Mouse (Mus musculus): ENCODE data around the gene G6pc2. TPM values are rescaled to one million over a fixed set of nuclear protein-coding genes. Genes with fewer than 3 reads are reported as not detected.

The G6pc2 gene
- polyA plus RNA-seq, 1 experiment from 2014 or later: 0.34 TPM

DNA sequence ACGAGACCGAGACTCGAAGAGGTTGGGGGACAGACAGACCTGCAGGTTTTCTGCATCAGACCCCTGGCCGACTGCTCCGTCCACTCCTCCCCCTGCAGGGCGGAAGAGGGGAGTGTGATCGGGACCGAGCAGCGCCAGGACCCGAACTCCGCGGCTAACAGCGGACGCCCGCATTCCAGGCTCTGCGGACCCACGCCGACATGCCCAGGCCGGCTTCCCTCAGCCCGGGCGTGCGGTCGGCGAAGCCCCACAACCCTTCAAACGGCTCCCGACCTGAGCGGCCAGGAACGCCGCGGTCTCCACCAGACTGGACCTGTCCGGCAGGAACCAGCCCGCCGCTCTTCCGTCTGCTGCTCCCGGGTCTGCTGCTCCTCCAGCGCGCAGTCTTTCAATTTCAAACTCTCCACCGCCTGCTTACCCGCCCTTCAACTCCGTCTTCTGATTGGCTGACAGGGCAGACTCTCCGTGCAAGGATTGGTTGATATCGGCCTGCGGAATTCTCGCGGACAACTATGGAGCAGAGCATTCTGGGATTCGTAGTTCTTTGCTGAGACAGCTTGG, 5.0 kb upstream of the G6pc2 start, which contains the start of gene Spc25:
TSS of gene Spc25 (minus strand) at position 404 of the 561 bp plus-strand sequence.
- H3K27ac ChIP-seq (ENCODE audit: low read length): peak within 1 kb of the TSS; percentile 84
- no peaks in the 10 kb centered on the region for H3K9me3 ChIP-seq (ENCODE audit: control insufficient read depth, low read length)
- peak; percentile 99 for ATAC-seq
- H3K4me1 ChIP-seq (ENCODE audit: control insufficient read depth, insufficient read depth, low read length): peaks cover 10% of the 10 kb centered on the region
- under 1% methylated on average over 44 of the region's 46 CpGs for WGBS
- peak within 1 kb of the TSS; percentile 66 for H3K4me2 ChIP-seq (ENCODE audit: low read depth, low read length)
- H3K4me3 ChIP-seq (ENCODE audit: low read length): peak within 1 kb of the TSS; percentile 98
- H3K27me3 ChIP-seq (replicated peaks; ENCODE audit: control insufficient read depth, insufficient read depth, low read length): no peaks in the 10 kb centered on the region
- peak within 1 kb of the TSS; percentile 88 for H3K9ac ChIP-seq (ENCODE audit: low read depth, low read length)
- 0 out of 2 replicates have a peak, but pooled peaks cover 8% of the 10 kb centered on the region for H3K36me3 ChIP-seq (ENCODE audit: control insufficient read depth, insufficient read depth, low read length)

DNA sequence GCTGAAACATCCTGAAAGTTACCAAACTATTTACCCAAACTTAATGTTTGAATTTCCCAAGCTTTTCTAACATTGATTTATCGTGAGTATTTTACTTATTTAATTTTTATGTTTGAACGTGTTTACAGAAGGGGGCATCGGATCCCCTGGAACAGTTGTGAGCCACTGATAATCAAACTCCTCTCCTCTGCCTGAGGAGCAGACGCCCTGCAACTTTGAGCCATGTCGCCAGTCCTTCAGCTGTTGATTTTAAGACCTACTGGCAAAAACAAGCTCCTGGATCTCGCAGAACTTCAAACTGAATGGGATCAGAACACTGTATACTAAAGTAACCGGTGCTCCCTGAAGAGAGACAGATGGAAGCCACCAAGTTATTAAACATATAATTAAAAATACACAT, 4.3 kb upstream of the G6pc2 start:
- Histone ChIP-seq H3K27ac (ENCODE audit: low read length) (no peak overlapping the region), H3K36me3 (ENCODE audit: control insufficient read depth, insufficient read depth, low read length) (0 out of 2 replicates have a peak, but pooled peaks cover 5% of the 10 kb centered on the region), H3K9me3 (ENCODE audit: control insufficient read depth, low read length) (no peaks in the 10 kb centered on the region), H3K4me3 (ENCODE audit: low read length) (no peak overlapping the region), H3K9ac (ENCODE audit: low read depth, low read length) (no peak overlapping the region), H3K4me1 (ENCODE audit: control insufficient read depth, insufficient read depth, low read length) (peaks cover 10% of the 10 kb centered on the region), H3K4me2 (ENCODE audit: low read depth, low read length) (peak overlapping the region; percentile 11; the same call in 1 of the 2 replicates), H3K27me3 (replicated peaks; ENCODE audit: control insufficient read depth, insufficient read depth, low read length) (no peaks in the 10 kb centered on the region)
- 18% methylated on average over 7 of the region's 7 CpGs for WGBS
- ATAC-seq: peak; percentile 45

DNA sequence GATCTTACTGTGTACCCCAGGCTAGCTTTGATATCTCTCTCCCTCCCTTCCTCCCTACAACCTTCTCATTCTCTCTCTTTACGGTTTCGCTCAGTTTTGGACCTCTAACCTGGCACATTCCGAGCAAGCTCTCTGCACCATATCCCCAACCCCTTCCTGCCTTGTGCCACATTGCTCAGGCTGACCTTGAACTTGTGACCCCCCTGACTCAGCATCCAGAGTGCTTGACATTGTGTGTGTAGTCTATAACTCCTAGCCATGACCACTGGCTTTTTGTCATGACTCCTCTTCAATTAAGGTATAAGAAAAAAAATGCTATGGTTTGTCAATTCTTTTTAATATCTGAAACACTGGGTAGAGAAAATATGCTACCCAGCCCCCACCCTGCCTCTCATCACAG, 1.2 kb upstream of the G6pc2 start:
- no peaks in the 10 kb centered on the region for H3K36me3 ChIP-seq (ENCODE audit: control insufficient read depth, insufficient read depth, low read length)
- 89% methylated on average over 3 of the region's 3 CpGs for WGBS
- H3K27me3 ChIP-seq (replicated peaks; ENCODE audit: control insufficient read depth, insufficient read depth, low read length): no peaks in the 10 kb centered on the region
- H3K4me2 ChIP-seq (ENCODE audit: low read depth, low read length): no peak overlapping the region
- no peak overlapping the region for H3K27ac ChIP-seq (ENCODE audit: low read length)
- H3K4me1 ChIP-seq (ENCODE audit: control insufficient read depth, insufficient read depth, low read length): peaks cover 8% of the 10 kb centered on the region; the same call in 1 of the 2 replicates
- no peaks in the 10 kb centered on the region for H3K9me3 ChIP-seq (ENCODE audit: control insufficient read depth, low read length)
- H3K4me3 ChIP-seq (ENCODE audit: low read length): no peak overlapping the region
- no peak overlapping the region for H3K9ac ChIP-seq (ENCODE audit: low read depth, low read length)
- no peak for ATAC-seq

DNA sequence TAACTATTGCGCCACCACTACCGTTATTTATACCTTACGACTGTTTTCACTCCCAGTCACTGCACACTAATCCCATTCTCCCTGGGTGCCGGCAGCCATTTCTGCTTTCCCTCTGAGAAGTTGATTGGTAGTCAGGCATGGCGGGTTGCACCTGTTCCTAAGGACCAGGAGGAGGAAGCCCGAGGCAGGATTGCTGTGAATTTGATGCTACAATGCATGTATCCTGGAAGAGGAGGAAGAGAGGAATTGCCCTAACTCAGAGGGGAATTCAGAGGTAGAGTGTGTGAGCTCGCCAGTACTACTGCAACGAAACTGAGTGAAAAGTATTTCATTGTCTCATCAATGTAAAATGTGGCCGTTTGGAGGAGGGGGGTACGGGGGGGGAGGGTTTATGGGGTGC, 1.8 kb downstream of the G6pc2 start:
- Histone ChIP-seq H3K9ac (ENCODE audit: low read depth, low read length) (no peak overlapping the region), H3K36me3 (ENCODE audit: control insufficient read depth, insufficient read depth, low read length) (no peaks in the 10 kb centered on the region), H3K27me3 (replicated peaks; ENCODE audit: control insufficient read depth, insufficient read depth, low read length) (no peaks in the 10 kb centered on the region), H3K4me2 (ENCODE audit: low read depth, low read length) (no peak overlapping the region), H3K27ac (ENCODE audit: low read length) (no peak overlapping the region), H3K4me1 (ENCODE audit: control insufficient read depth, insufficient read depth, low read length) (no peaks in the 10 kb centered on the region), H3K9me3 (ENCODE audit: control insufficient read depth, low read length) (no peaks in the 10 kb centered on the region), H3K4me3 (ENCODE audit: low read length) (no peak overlapping the region)
- no peak for ATAC-seq
- WGBS: 68% methylated on average over 10 of the region's 10 CpGs

DNA sequence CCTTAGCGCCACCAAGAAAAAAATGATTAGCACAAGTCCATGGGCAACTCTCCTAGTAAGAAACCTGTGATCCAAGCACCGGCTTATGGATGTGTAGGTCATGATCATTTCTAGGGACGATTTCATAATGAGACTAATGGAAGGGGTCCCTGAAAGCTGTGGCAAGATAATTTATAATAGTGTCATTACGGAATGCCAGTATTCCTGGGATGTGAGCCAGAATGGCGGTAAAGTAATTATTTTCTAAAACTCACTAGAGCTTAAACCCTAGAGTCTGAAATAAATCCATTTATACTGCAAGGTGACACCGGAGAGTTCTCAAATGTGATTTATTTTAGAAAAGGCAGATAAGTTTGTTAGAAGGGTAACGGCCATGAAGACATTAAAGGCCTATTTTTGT, 4.4 kb downstream of the G6pc2 start:
- no peak overlapping the region for H3K27ac ChIP-seq (ENCODE audit: low read length)
- 60% methylated on average over 7 of the region's 7 CpGs for WGBS
- no peaks in the 10 kb centered on the region for H3K4me1 ChIP-seq (ENCODE audit: control insufficient read depth, insufficient read depth, low read length)
- no peaks in the 10 kb centered on the region for H3K27me3 ChIP-seq (replicated peaks; ENCODE audit: control insufficient read depth, insufficient read depth, low read length)
- no peak overlapping the region for H3K9ac ChIP-seq (ENCODE audit: low read depth, low read length)
- no peak overlapping the region for H3K4me3 ChIP-seq (ENCODE audit: low read length)
- H3K36me3 ChIP-seq (ENCODE audit: control insufficient read depth, insufficient read depth, low read length): no peaks in the 10 kb centered on the region
- ATAC-seq: no peak
- no peaks in the 10 kb centered on the region for H3K9me3 ChIP-seq (ENCODE audit: control insufficient read depth, low read length)
- no peak overlapping the region for H3K4me2 ChIP-seq (ENCODE audit: low read depth, low read length)

DNA sequence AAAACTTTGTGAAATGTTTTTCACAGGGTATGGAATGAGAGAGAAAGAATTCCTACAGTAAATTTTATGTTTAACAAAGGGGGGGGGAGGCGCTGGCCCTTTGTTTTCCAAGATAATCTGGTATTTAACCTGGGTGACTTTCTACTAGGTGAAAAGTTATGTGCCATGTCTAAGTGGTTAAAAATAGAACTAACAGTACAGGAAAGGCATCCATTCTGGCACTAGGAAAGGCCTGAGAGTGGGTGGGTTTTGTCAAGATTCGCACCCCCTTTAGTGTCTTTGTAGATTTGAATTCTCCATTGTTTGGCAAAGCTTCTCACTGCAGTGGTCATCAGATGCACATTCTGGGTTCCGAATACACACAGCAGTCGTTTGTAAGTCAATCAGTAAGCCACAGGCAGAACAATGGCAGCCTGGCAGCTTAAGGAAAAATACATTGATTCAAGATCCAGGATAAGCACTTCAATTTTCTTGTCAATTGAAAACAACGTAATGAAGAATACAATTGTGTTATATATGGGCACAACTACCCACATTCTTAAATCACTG, 11.1 kb downstream of the G6pc2 start:
- Histone ChIP-seq H3K4me3 (ENCODE audit: low read length) (no peak overlapping the region), H3K9ac (ENCODE audit: low read depth, low read length) (no peak overlapping the region), H3K4me2 (ENCODE audit: low read depth, low read length) (no peak overlapping the region), H3K27me3 (replicated peaks; ENCODE audit: control insufficient read depth, insufficient read depth, low read length) (no peaks in the 10 kb centered on the region), H3K9me3 (ENCODE audit: control insufficient read depth, low read length) (no peaks in the 10 kb centered on the region), H3K36me3 (ENCODE audit: control insufficient read depth, insufficient read depth, low read length) (no peaks in the 10 kb centered on the region), H3K27ac (ENCODE audit: low read length) (no peak overlapping the region), H3K4me1 (ENCODE audit: control insufficient read depth, insufficient read depth, low read length) (no peaks in the 10 kb centered on the region)
- 61% methylated on average over 5 of the region's 5 CpGs for WGBS
- no peak for ATAC-seq

DNA sequence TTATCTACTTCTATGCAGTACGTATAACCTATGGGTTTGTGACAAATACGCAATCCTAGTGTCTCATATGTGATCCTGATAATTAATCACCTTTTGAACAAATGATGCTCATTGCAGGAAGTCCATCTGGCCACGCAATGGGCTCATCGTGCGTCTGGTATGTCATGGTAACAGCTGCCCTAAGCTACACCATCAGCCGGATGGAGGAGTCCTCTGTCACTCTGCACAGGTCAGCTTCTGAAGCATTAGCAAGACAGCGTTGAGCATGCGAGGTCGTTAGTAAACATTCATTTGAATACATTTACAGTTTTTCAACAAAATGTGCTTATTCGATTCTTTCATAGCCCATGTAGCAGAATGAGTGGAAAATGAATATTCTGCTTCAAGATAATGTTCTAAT, 11.9 kb downstream of the G6pc2 start:
- Histone ChIP-seq H3K4me3 (ENCODE audit: low read length) (no peak overlapping the region), H3K4me1 (ENCODE audit: control insufficient read depth, insufficient read depth, low read length) (no peaks in the 10 kb centered on the region), H3K9ac (ENCODE audit: low read depth, low read length) (no peak overlapping the region), H3K27ac (ENCODE audit: low read length) (no peak overlapping the region), H3K4me2 (ENCODE audit: low read depth, low read length) (no peak overlapping the region), H3K9me3 (ENCODE audit: control insufficient read depth, low read length) (no peaks in the 10 kb centered on the region), H3K27me3 (replicated peaks; ENCODE audit: control insufficient read depth, insufficient read depth, low read length) (no peaks in the 10 kb centered on the region), H3K36me3 (ENCODE audit: control insufficient read depth, insufficient read depth, low read length) (no peaks in the 10 kb centered on the region)
- WGBS: 76% methylated on average over 10 of the region's 10 CpGs
- no peak for ATAC-seq

DNA sequence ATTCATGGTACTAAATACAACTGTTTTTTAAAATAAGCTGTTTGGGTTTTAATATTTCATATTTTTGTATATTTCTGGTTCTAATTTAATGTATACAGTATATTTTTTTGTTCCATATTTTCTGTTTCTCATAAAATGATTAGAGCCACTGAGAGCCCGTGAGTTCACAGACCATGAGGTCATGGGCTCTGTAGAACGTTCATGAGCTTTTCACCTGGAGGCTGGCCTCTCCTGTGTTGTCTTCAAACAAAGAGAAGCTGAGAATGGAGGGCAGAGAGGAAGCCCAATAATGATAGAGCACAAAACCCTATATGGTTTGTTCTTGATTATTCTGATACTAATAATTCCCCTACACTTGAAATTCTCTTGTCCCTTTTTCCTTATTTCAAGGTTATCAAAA, 13.9 kb downstream of the G6pc2 start:
- 38% methylated on average over 2 of the region's 2 CpGs for WGBS
- no peak overlapping the region for H3K27ac ChIP-seq (ENCODE audit: low read length)

DNA sequence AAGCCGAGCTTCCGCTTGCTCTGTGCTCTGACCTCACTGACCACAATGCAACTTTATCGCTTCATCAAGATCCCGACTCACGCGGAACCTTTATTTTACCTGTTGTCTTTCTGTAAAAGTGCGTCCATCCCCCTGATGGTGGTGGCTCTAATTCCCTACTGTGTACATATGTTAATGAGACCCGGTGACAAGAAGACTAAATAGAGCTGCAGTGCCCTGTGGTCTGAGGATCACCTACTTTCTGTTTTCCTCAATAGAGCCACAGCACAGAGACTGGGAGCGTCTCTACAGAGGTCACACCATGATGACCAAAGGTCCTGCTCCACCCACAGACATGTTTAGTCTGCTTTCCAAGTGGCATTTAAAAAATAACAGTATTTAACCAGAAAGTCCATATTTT, 16.0 kb downstream of the G6pc2 start:
- ATAC-seq: no peak
- no peaks in the 10 kb centered on the region for H3K27me3 ChIP-seq (replicated peaks; ENCODE audit: control insufficient read depth, insufficient read depth, low read length)
- 91% methylated on average over 9 of the region's 9 CpGs for WGBS

More for the DNA sequence above, 13.9 kb downstream of the G6pc2 start:
- H3K9ac ChIP-seq (ENCODE audit: low read depth, low read length): no peak overlapping the region
- no peaks in the 10 kb centered on the region for H3K27me3 ChIP-seq (replicated peaks; ENCODE audit: control insufficient read depth, insufficient read depth, low read length)
- no peaks in the 10 kb centered on the region for H3K4me1 ChIP-seq (ENCODE audit: control insufficient read depth, insufficient read depth, low read length)
- no peak overlapping the region for H3K4me3 ChIP-seq (ENCODE audit: low read length)
- no peaks in the 10 kb centered on the region for H3K36me3 ChIP-seq (ENCODE audit: control insufficient read depth, insufficient read depth, low read length)
- H3K4me2 ChIP-seq (ENCODE audit: low read depth, low read length): no peak overlapping the region
- ATAC-seq: no peak
- no peaks in the 10 kb centered on the region for H3K9me3 ChIP-seq (ENCODE audit: control insufficient read depth, low read length)

DNA sequence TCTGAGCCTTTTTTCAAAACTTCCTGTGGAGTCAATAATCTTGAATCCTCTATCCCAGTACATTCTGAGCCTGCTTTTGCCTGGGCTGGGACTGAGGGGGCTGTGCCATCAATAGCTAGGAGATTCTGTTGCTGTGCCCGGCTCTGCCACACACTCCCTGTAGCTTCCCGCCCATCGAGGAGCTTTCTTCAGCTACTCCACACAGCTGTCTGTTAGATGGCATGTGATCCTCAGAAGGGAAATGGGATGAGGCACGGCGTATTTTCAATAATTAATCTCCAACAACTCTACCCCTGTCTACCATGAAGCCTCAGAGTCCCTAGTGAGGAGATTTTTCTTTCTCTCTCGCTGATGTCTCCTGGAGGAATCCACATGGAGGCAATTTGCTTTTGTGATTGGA, 17.8 kb downstream of the G6pc2 start:
- no peak overlapping the region for H3K4me3 ChIP-seq (ENCODE audit: low read length)
- H3K9ac ChIP-seq (ENCODE audit: low read depth, low read length): no peak overlapping the region
- WGBS: 88% methylated on average over 6 of the region's 6 CpGs
- no peak for ATAC-seq
- H3K4me1 ChIP-seq (ENCODE audit: control insufficient read depth, insufficient read depth, low read length): no peaks in the 10 kb centered on the region
- no peaks in the 10 kb centered on the region for H3K27me3 ChIP-seq (replicated peaks; ENCODE audit: control insufficient read depth, insufficient read depth, low read length)
- no peaks in the 10 kb centered on the region for H3K9me3 ChIP-seq (ENCODE audit: control insufficient read depth, low read length)
- H3K36me3 ChIP-seq (ENCODE audit: control insufficient read depth, insufficient read depth, low read length): no peaks in the 10 kb centered on the region
- no peak overlapping the region for H3K27ac ChIP-seq (ENCODE audit: low read length)
- no peak overlapping the region for H3K4me2 ChIP-seq (ENCODE audit: low read depth, low read length)

More for the DNA sequence above, 16.0 kb downstream of the G6pc2 start:
- no peaks in the 10 kb centered on the region for H3K4me1 ChIP-seq (ENCODE audit: control insufficient read depth, insufficient read depth, low read length)
- no peaks in the 10 kb centered on the region for H3K36me3 ChIP-seq (ENCODE audit: control insufficient read depth, insufficient read depth, low read length)
- H3K9me3 ChIP-seq (ENCODE audit: control insufficient read depth, low read length): no peaks in the 10 kb centered on the region
- H3K9ac ChIP-seq (ENCODE audit: low read depth, low read length): no peak overlapping the region
- H3K4me2 ChIP-seq (ENCODE audit: low read depth, low read length): no peak overlapping the region
- no peak overlapping the region for H3K27ac ChIP-seq (ENCODE audit: low read length)
- no peak overlapping the region for H3K4me3 ChIP-seq (ENCODE audit: low read length)

All from intestine, embryonic 16.5 days (tissue).